Mouse (Mus musculus): Measurements from ENCODE around the gene Btbd11.
A peak's percentile ranks its signal among the peaks of the same experiment; 100 is the strongest.

Gene Btbd11

DNA sequence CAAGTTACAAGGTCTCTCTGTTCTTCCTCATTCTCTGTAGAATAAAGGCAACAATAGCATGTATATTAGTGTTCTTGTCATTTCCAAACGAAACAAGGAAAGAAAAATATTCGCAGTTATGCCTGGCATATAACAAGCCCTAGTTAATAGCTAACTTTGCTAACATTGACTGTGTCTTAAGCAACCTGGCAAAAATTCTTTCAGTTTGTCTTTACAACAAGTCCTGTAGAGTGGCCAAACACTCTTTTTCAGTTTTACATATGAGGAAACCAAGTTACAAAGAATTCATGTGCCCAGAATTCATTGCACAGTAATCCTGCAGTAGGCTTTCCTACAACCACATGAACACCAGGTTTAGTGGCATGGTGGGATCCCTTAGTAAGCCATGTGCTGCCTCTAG is 203.4 kb downstream of the Btbd11 start:
- no peak for DNase-seq (ENCODE audit: low spot score in 2 of 2)

DNA sequence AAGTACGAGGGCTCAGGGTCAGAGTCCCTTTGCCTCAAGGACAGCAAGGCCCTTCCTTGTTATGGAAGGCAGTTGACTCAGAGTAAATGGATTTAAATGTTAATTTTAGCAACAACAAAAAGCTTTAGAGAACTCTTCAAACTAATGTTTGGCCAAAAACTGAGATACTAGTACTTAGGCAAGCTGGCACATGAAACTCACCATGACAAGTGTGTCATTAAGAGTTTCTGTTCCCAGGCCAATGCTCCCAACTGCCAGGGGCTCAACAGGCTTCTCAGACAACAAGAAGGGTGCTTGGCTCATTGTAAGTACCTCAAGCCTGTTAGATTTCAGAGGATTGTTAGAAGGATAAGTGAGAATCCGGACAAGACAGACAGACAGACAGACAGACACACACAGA is 204.7 kb downstream of the Btbd11 start:
- no peak for DNase-seq (ENCODE audit: low spot score in 2 of 2)

DNA sequence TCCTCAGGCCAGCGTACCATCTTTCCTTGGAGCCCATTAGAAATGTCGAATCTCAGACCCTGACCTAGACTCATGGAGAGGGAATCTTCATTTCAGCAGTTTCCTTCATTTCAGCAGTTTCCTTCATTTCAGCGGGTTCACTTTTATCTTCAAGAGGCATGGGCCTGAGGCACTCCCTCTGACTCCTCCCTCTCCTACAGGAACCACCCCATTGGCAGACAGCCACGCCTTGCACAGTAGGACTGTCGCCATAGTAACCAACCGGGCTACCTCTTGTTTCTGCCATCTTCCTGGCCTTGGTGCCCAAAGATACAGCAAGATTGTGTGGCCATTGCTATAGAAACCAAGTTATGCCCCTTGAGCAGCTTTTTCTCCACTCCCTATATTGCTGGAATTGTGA is 205.4 kb downstream of the Btbd11 start:
- DNase-seq (ENCODE audit: low spot score in 2 of 2): no peak

DNA sequence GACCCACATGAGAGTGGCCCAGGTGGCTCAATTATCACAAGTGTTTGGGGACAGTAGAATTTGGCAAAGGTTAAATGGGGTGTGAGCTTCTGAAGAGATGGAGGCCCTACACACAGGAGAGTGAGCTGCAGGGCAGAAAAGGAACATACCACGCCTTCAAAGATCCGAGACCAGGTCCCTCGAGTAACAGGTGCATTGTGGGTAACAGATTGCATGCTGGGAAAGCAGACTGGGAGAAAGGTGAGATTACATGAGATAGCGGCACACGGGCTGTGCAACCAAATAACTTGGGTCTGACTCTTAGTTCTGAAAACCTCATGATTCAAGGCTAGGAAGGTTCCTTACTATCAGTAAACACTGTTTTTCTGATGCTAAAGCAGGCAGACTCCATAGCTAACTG is 209.7 kb downstream of the Btbd11 start:
- DNase-seq (ENCODE audit: low spot score in 2 of 2): no peak

DNA sequence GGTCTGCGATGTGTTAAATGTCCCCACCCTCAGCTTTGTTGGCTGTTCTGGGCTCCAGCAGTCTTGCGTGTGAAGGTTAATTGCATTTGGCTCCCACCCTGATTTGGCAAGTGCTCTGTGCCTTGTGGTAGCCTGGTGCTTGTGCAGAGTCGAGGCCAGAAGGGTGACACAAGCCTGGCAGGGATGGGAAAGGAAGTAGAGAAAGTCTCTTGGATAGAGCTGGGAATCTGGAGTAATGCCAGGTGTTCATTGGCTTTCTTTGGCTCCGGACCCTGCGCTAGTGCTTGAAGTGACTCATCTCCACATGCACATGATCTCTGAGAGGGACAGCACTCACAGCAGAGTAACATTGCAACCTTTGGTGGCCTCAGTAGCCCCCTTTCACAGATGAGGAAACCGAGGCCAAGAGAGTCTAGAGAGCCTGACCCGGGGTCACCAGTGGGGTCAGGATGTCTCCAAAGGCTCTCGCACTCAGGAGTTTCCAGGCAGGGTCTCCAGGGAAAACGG is 211.5 kb downstream of the Btbd11 start:
- peak in 1 of 2 experiments; percentile 22 for DNase-seq (ENCODE audit: low spot score in 2 of 2)

DNA sequence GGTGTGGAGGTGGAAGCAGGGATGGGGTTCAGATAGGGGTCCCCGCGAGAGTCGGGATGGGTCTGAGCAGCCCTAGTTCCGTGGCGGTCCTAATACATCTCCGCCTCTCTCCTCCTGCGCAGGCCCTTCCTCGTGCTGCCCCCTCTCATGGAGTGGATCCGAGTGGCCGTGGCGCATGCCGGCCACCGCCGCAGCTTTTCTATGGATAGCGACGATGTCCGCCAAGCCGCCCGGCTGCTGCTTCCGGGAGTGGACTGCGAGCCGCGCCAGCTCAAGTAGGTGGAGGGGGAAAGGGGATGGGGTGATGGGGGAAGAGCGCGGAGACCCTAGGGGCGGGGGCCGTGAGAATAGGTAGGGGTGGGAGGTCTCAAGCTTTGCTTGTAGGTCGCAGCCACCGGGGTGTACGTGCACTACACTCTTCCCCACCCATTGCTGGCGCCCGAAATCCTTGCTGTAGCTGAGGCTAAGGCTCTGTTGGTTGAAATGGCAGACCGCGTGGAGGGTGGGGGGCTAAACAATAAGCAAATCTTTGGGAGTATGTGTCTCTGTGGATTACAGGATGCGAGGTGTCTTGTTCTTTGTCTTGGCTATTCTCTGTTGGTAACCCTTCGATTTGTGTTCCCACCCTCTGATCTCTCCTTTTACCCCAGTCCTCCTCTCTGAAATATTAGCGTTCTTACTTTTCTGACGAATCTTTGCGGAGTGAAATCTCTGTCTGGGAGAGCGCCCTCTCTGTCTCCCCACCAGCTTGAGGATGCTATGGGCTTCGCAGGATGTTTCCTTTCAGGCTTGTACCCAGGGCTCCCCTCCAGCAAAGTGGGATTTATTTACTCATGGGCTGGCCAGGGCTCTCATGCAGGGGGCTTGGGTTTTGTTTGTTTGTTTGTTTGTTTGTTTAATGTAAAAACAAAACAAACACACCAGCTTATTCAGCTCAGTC is 212.3 kb downstream of the Btbd11 start:
- no peak for DNase-seq (ENCODE audit: low spot score in 2 of 2)

DNA sequence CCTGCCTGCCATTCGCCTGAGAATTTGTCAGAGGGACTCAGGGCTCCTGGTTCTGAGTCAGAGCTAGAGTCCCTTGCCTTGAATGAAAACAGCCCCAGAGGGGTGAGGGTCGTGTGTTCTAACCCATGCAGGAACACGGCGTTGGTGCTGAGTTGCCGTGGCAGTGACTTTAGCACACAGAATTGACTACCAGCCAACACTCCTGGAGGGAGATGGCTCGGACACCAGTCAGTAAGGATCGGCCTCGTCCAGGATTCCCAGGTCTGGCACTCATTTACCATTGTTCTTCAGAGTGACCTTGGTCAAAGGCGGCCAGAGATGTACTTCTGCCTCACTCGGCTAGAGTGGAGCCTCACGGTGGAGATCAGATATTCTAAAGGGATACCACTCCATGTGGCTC is 215.9 kb downstream of the Btbd11 start:
- DNase-seq (ENCODE audit: low spot score in 2 of 2): no peak

DNA sequence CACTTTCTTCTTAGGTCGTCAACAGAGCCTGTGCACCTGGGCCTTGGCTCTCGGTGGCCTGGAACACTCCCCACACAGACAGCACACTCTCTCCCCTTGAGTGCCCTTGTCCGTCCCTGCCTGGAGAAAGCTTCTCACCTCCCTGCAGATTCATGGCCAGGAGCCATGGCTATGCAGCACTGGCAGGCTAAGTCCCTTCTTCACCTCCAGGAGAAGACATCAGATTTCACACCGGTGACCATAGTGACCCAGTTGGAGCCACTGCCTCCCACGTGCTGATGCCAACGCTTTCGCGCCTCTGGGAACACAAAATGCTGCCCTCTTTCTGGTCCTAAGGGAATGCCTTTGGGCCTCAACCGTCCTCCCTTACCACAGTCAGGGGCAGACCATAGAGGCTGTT is 217.9 kb downstream of the Btbd11 start:
- no peak for DNase-seq (ENCODE audit: low spot score in 2 of 2)

DNA sequence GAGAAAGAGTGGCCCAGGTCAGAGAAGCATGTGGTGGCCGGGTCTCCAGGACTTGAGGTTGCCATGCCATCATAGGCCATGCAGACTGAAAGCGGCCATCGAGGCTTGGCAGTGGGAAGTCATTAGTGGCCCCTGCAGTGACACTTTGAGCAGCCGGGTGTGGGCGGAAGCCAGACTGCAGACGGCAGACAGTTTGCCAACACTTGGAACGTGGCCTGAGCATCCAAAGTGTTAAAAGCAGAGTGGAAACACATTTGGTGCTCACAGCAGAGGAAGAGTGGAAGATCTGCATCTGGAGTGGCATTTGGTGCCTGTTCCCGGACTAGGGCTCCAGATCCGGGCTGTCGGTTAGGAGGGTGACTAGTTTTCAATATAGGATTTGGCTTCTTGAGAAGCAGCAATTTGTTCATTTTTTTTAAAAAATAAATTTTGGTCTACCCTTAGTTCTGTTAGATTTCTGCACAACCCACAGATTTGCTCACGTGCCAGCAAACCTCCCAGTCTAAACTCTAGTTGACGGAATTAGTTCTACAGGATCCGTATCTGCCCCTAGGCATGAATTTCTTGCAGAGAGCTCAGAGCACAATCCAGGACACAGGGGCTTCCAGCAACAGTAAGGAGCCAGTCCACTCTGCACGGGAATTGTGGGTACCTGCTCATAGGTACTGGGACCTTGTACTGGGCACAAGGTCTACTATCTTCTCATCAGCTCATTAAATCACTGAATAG is 222.1 kb downstream of the Btbd11 start:
- peak; percentile 64 to 68 for DNase-seq (ENCODE audit: low spot score in 2 of 2)

DNA sequence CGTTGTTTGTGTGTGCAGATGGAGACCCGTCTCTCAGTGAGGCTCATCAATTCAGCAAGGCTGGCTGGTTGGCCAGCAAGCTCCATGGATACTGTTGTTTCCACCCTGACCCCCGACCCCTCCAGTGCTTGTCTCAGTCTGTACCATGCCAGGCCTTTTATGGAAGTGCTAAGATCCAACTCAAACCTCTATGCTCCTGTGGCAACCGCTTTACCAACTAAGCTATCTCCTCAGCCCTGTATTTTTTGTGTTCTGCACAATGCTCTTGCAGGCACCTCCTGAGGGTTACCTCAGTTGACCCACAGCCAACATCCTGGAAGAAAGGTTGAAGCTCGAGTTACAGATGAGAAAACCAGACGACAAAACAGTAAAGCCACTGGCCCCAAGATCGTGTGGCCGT is 230.5 kb downstream of the Btbd11 start:
- DNase-seq (ENCODE audit: low spot score in 2 of 2): no peak

DNA sequence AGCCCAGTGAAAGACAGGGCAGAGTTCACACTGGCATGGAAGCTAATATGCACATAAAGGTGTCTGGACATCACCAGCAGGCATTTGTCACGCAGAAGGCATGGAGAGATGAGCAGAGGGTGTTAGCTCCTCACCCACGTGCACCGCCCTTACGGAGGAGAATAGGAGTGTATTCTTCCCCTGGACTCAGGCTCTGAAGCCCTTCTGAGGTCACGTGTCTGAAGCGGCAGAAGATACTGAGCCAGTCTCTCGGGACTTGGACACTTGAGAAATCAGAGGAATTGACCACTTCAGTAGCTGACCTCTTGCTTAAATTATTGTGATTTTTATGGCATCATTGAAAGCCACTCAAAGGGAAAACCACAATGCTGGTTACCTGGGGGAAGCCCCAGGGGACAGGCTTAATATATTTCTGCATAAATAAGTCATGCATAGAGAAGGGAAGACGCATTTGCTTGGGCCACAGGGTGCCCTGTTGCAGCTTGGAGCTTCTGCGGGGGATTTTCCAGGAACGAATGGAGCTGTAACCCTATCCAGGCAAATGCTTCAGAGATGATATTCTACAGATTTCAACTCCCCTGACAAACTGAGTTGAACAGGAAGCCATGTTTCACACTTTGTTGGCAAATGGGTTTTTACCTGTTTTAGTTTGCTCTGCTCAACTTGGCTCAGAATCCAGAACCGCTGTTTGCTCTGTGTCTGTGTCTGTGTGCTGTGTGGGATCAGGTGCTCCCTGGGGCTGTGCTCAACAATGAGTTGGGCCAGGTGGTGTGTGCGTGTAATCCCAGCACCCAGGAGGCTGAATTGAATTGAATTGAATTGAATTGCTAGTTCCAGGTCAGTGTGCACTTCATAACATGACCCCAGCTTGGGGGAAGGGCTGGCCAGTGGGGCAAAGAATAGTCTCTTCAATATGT is 231.1 kb downstream of the Btbd11 start:
- DNase-seq (ENCODE audit: low spot score in 2 of 2): no peak

DNA sequence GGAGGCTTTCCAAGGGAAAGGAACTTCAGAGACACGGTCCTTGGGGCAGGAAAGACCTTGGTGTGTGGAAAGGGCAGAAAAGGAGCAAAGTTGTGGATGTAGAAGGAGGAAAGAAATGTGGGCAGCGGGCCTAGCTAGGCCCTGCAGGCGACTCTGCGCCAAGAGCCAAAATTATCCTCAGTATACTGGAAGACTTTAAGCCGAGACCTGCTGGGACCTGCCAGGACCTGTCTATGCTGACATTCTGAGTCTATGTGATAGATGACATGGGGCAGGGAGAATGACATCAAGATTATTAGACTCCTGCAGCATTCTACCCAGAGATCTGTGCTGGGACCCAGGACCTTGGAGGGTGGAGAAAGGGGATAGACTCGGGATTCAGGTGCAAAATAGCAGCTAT is 234.5 kb downstream of the Btbd11 start:
- DNase-seq (ENCODE audit: low spot score in 2 of 2): no peak

DNA sequence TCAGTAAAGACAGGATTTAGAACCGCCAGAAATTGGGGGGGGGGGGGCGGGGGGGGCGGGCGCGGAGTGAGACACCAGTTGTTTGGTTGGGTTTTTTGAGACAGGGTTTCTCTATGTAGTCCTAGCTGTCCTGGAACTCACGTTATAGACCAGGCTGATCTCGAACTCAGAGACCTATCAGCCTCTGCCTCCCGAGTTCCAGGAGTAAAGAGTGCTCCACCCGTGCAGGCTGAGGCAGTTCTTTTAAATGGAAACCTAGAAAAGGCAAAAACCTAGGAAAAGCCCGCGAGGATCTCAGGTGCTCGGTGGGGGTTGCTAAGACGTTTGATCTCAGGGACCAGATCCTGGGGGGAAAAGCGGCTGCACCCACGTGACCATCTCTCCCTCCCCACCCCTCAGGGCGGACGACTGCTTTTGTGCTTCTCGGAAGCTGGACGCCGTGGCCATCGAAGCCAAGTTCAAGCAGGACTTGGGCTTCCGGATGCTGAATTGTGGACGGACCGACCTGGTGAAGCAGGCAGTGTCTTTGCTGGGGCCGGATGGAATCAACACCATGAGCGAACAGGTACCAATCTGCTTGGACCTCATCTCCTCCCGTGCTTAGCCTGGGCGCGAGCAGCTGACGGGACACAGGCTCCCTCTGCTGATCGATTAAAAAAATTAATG is 238.0 kb downstream of the Btbd11 start:
- peak; percentile 29 to 30 for DNase-seq (ENCODE audit: low spot score in 2 of 2)

DNA sequence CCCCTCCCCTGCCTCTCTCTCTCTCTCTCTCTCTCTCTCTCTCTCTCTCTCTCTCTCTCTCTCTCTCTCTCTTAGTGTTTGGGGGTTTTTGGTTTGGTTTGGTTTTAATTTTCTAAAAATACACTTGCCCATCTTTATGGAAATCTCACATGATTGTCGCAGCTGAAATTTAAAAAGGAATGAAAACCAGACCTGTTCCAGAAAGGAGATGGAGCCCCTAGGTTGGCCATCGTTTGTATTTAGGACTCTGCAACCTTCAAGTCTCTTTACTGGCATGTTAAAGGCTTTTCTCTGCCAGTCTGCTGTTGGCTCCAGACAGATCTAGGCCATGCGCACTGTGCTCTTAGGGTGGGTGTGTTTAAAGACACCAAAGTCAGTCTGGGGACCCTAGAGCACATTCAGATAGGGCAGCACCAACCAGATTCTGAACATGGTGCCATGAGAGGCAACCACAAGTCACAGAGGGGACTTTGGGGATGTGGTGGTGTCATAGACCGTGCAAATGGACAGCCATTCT is 238.6 kb downstream of the Btbd11 start:
- no peak for DNase-seq (ENCODE audit: low spot score in 2 of 2)

DNA sequence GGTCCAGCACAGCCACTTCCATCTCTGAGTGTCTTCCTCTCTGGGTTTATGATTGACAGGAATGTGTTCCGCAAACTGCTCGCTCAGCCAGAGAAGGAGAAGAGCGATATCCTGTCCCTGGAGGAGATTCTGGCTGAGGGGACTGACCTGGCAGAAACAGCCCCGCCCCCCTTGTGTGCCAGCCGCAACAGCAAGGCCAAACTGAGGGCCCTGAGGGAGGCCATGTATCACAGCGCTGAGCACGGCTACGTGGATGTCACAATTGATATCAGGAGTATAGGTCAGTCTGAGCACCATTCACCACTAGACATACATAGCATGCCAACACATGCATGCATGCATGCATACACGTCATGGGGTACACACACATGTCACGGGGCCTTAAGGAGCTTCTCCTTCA is 245.4 kb downstream of the Btbd11 start:
- no peak for DNase-seq (ENCODE audit: low spot score in 2 of 2)

DNA sequence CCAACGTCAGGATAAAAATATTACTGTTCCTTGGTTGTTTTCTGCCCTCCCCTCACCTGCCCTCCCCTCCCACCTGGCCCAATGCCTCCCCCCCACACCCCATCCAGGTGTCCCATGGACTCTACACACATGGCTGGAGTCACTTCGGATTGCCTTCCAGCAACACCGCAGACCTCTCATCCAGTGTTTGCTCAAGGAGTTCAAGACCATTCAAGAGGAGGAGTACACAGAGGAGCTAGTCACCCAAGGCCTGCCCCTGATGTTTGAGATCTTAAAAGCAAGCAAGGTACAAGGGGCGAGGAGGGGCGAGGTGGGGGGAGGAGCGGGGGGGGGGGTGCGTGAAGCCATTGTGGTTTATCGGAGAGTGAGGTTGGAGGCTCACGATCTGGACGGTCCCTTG is 247.0 kb downstream of the Btbd11 start:
- DNase-seq (ENCODE audit: low spot score in 2 of 2): no peak

DNA sequence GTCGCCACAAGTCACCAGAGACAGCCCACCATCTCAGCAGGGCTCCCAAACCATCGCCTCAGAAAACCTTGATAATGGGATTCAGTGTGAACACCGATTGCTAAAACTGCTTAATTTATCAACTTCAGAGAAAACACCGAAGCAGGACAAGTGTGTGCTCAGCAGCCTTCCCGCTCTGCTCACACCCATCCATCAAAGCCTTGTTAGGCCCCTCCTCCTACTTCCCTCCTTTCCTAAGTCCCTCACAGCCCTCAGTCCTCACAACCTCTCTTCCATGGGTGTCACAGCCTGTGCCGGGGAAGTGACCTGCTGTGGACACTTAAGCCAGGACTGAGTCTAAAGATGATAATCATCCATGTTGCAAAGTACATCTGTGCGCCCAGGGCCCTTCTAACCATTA is 251.0 kb downstream of the Btbd11 start:
- DNase-seq (ENCODE audit: low spot score in 2 of 2): no peak

DNA sequence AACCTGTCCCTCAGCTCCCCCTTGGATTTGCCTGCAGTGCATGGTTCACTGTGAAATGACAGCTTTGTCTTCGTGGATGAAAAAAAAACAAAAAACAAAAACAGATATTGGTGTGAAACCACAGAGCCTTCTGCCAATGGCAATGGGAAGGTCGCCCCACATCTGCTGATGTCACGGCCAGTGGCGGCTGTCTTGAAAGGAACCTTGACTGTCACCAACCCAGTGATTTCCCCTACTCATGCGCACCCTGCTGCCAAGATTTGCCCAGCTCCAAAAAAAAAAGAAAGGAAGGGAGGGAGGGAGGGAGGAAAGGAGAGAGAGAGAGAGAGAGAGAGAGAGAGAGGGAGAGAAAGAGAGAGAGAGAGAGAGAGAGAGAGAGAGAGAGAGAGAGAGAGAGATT is 251.5 kb downstream of the Btbd11 start:
- no peak for DNase-seq (ENCODE audit: low spot score in 2 of 2)

DNA sequence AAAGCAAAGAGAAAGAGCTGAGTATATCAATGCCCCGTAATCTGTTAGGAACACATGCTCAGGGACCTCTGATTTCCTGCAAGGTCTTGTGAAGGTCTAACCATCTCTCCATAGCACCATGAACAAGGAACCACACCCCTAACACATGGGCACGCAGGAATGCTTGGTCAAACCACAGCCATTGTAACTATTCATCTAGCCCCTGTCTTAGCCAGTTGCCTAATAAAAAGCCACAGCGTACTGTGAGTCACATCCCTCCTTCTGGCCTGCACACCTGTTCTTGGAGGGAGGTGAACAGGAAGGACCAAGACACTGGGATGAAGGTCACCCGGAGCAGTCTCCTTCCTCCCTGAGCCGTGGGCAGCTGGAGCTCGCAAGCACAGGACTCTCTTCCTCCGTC is 253.0 kb downstream of the Btbd11 start:
- no peak for DNase-seq (ENCODE audit: low spot score in 2 of 2)

DNA sequence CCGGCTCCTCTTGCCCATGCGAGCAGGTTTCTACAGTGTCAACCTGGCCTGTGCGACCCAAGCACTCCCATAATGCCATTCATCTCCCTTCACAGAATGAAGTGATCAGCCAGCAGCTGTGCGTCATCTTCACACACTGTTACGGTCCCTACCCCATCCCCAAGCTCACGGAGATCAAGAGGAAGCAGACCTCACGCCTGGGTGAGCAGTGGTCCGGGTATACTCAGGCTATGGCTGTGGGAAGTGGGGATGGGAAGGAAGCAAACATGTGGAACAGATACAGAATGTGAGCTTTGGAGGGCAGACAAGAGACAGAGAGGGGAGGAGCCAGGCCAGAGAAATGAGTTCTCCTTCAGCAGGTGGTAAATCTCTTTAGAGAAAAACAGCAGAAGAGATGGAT is 253.8 kb downstream of the Btbd11 start:
- no peak for DNase-seq (ENCODE audit: low spot score in 2 of 2)

DNA sequence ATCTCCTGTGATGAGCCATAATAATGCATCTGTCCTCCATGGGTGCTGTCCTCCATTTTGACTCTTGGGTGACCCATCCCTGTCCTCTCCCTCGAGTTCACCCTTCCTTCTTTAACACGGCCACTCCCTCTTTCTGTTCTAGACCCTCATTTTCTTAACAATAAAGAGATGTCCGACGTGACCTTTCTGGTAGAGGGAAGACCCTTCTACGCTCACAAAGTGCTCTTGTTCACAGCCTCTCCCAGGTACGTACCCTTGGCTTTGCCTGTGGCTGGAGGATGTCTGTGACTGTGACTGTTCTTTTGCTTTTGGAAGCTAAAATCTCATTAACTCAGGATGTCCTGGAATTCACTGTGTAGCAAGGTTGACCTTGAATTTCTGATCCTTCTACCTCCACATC is 258.7 kb downstream of the Btbd11 start:
- DNase-seq (ENCODE audit: low spot score in 2 of 2): no peak

Measured in right cerebral cortex, postnatal 36 days (tissue).